Mouse (Mus musculus) limb, embryonic 13.5 days (tissue): ENCODE measurements around the gene Cacna1e. TPM values are rescaled to one million over a fixed set of nuclear protein-coding genes. Genes with fewer than 3 reads are reported as not detected.

Source experiments
- ATAC-seq: fragments of 200-750 bp; cut with Nextera tagmentation; 2 replicates; pipeline ENCODE4 v1.8.0; 2017; ENCODE audit warnings: low read depth, moderate number of reproducible peaks, moderate TSS enrichment; ENCODE audit not compliant: low FRiP score
- H3K27ac ChIP-seq: fragments of 300-500 bp; sonication (generic); 2 replicates; pipeline ENCODE4 v1.5.1; 2015; ENCODE audit warnings: inconsistent platforms, mild to moderate bottlenecking, moderate library complexity
- H3K27me3 ChIP-seq: fragments of 300-500 bp; sonication (generic); 2 replicates; pipeline ENCODE4 v1.6.1; 2015; ENCODE audit warnings: mild to moderate bottlenecking, inconsistent platforms
- H3K36me3 ChIP-seq: fragments of 300-500 bp; sonication (generic); 2 replicates; pipeline ENCODE4 v1.6.1; 2015; ENCODE audit warnings: inconsistent platforms, mild to moderate bottlenecking, moderate library complexity
- H3K4me1 ChIP-seq: fragments of 300-500 bp; sonication (generic); 2 replicates; pipeline ENCODE4 v1.6.1; 2015; ENCODE audit warnings: inconsistent platforms
- H3K4me2 ChIP-seq: fragments of 300-500 bp; sonication (generic); replicated peaks from 2 replicates; pipeline ENCODE4 v1.6.1; 2015; ENCODE audit warnings: inconsistent platforms, mild to moderate bottlenecking, moderate library complexity
- H3K4me3 ChIP-seq: fragments of 300-500 bp; sonication (generic); 2 replicates; pipeline ENCODE4 v1.5.1; 2015; ENCODE audit warnings: moderate library complexity, mild to moderate bottlenecking, inconsistent platforms
- H3K9ac ChIP-seq: fragments of 300-500 bp; sonication (generic); 2 replicates; pipeline ENCODE4 v1.6.1; 2015; ENCODE audit warnings: mild to moderate bottlenecking, inconsistent platforms
- H3K9me3 ChIP-seq: fragments of 300-500 bp; sonication (generic); 2 replicates; pipeline ENCODE4 v1.6.1; 2016; ENCODE audit warnings: inconsistent platforms
- WGBS: fragments of 180-500 bp; shearing (Covaris S2); methylation state at CpG from one replicate; pipeline ENCODE4 v1.1.7; 2015; 5-methylcytosine and 5-hydroxymethylcytosine counted together
- polyA plus RNA-seq: library from polyadenylated mRNA; unstranded; fragments of >200 nt; fragmentation: Nextera tagmentation; extraction: Ambion mirVana; gene quantifications from 2 replicates; pipeline ENCODE4 v1.2.1, GENCODE M21; 2015

Gene Cacna1e
- polyA plus RNA-seq, 1 experiment from 2014 or later = 1.0 TPM

GRCm38 (mm10) chr1:154865981-154866380 lies 18.3 kb downstream of the Cacna1e start:
- no peak overlapping the region for H3K9ac ChIP-seq
- H3K27me3 ChIP-seq = no peaks in the 10 kb centered on the region
- H3K4me1 ChIP-seq = no peaks in the 10 kb centered on the region
- H3K4me2 ChIP-seq = no peak overlapping the region
- 76% methylated on average over 1 of the region's 1 CpGs for WGBS
- H3K36me3 ChIP-seq = no peaks in the 10 kb centered on the region
- no peak overlapping the region for H3K27ac ChIP-seq
- no peaks in the 10 kb centered on the region for H3K9me3 ChIP-seq
- no peak for ATAC-seq
- H3K4me3 ChIP-seq = no peak overlapping the region

GRCm38 (mm10) chr1:154861416-154861815 lies 22.9 kb downstream of the Cacna1e start:
- Histone ChIP-seq H3K4me2 (no peak overlapping the region), H3K27me3 (no peaks in the 10 kb centered on the region), H3K4me1 (no peaks in the 10 kb centered on the region), H3K36me3 (no peaks in the 10 kb centered on the region), H3K9me3 (no peaks in the 10 kb centered on the region), H3K27ac (no peak overlapping the region), H3K9ac (no peak overlapping the region), H3K4me3 (no peak overlapping the region)
- no peak for ATAC-seq
- 85% methylated on average over 9 of the region's 9 CpGs for WGBS

GRCm38 (mm10) chr1:154854564-154854963 lies 29.7 kb downstream of the Cacna1e start:
- no peak for ATAC-seq

GRCm38 (mm10) chr1:154850515-154851287 lies 33.6 kb downstream of the Cacna1e start:
- Histone ChIP-seq H3K9ac (no peak overlapping the region), H3K4me2 (no peak overlapping the region), H3K27me3 (no peaks in the 10 kb centered on the region), H3K27ac (no peak overlapping the region), H3K36me3 (no peaks in the 10 kb centered on the region), H3K9me3 (no peaks in the 10 kb centered on the region), H3K4me1 (peaks cover 6% of the 10 kb centered on the region; the same call in 1 of the 2 replicates), H3K4me3 (no peak overlapping the region)
- ATAC-seq = no peak
- WGBS = 89% methylated on average over 6 of the region's 6 CpGs

More at GRCm38 (mm10) chr1:154854564-154854963, 29.7 kb downstream of the Cacna1e start:
- Histone ChIP-seq H3K27ac (no peak overlapping the region), H3K9me3 (no peaks in the 10 kb centered on the region), H3K9ac (no peak overlapping the region), H3K36me3 (no peaks in the 10 kb centered on the region), H3K4me3 (no peak overlapping the region), H3K27me3 (no peaks in the 10 kb centered on the region), H3K4me2 (no peak overlapping the region), H3K4me1 (peaks cover 2% of the 10 kb centered on the region; the same call in 1 of the 2 replicates)
- WGBS = 79% methylated on average over 3 of the region's 3 CpGs

DNA sequence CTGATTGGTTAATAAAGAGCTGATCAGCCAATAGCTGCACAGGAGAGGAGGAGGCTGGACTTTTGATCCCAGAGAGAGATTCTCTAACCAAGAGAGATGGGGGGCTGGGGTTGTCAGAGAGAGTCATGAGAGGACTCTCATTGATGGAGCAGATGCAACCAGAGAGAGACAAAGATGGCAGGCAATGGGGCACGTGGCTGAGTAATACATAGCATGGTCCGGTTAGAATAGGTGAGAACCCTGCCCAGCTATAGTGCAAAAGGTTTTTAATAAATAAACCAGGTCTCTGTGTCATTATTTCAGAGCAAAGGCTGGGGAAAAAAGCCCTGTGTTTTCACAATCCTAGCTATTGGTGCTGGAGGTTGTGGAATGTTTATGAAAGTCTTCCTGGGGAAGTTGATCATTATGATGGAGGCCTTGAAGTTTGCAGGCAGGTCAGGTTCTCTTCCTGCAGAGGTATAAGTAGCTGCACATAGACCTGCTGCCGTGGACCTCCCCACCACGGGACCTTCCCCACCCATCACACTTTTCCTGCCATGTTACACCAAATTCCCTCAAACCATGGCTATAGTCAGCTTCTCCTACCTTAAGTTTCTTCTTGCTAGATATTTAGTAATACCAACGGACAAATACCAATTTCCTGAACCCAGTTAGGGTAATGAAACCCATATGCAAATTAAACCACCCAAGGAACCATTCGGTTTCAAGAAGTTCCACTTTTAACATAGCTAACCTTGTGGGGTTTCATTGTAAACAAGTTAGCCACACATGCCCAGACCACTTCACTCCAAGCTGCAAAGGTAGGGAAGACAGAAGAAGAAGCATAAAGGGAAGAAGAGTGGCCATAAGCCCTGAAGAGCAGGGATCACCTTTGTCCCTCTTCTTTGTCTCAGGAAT lies 35.4 kb downstream of the Cacna1e start:
- no peak overlapping the region for H3K27ac ChIP-seq
- no peak overlapping the region for H3K4me3 ChIP-seq
- no peaks in the 10 kb centered on the region for H3K36me3 ChIP-seq
- no peaks in the 10 kb centered on the region for H3K27me3 ChIP-seq
- WGBS = 62% methylated on average over 6 of the region's 6 CpGs
- no peak overlapping the region for H3K9ac ChIP-seq
- no peak for ATAC-seq
- H3K4me1 ChIP-seq = peaks cover 6% of the 10 kb centered on the region; the same call in 1 of the 2 replicates
- H3K4me2 ChIP-seq = no peak overlapping the region
- H3K9me3 ChIP-seq = no peaks in the 10 kb centered on the region

DNA sequence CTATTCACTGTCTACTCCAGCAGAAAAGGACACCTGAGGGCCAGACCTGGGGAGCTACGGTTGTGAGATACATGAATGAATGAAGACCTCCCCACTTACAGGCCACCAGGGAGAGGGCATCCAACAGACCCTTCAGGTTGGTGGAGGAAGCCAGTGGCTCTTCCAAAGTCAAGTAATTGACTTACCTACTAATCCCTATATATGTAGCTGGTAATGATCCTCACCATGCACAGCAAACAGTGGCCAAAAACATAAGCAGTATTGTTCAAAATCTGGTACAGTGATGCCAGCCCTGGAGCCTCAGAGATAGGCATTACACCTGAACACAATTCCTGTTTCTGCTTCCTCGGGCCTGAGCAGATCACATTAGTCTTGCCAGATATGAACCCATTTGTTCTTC lies 37.4 kb downstream of the Cacna1e start:
- no peak for ATAC-seq
- 81% methylated on average over 2 of the region's 2 CpGs for WGBS
- no peak overlapping the region for H3K27ac ChIP-seq

DNA sequence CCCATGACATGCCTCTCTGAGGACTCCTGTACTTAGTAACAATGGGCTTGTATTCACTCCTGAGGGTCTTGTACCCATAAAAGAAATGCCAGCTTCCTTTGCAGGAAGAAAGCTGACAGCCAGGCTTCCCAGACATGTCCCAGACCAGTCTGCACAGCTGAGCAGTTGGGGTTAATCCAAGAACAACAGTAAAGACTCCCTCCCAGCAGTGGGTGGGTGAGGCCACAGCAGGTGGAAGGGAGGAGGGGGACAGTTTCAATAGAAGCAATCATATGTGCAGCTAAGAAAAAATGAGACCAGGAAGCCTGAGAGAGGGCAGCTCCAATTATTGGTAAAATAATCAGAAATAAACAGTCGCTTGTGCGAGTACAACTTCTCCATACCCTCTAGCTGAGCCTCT lies 40.9 kb downstream of the Cacna1e start:
- H3K27ac ChIP-seq = no peak overlapping the region
- no peak overlapping the region for H3K4me3 ChIP-seq
- no peak for ATAC-seq
- no peak overlapping the region for H3K4me2 ChIP-seq
- H3K36me3 ChIP-seq = no peaks in the 10 kb centered on the region
- H3K4me1 ChIP-seq = 0 out of 2 replicates have a peak, but pooled peaks cover 5% of the 10 kb centered on the region
- no peaks in the 10 kb centered on the region for H3K9me3 ChIP-seq
- 87% methylated on average over 2 of the region's 2 CpGs for WGBS
- no peaks in the 10 kb centered on the region for H3K27me3 ChIP-seq
- H3K9ac ChIP-seq = no peak overlapping the region

More for the DNA sequence above, 37.4 kb downstream of the Cacna1e start:
- Histone ChIP-seq H3K4me2 (no peak overlapping the region), H3K4me1 (peaks cover 11% of the 10 kb centered on the region; the same call in 1 of the 2 replicates), H3K9me3 (no peaks in the 10 kb centered on the region), H3K4me3 (no peak overlapping the region), H3K9ac (no peak overlapping the region), H3K36me3 (no peaks in the 10 kb centered on the region), H3K27me3 (no peaks in the 10 kb centered on the region)

- no peak overlapping the region for H3K27ac ChIP-seq
- 0 out of 2 replicates have a peak, but pooled peaks cover 5% of the 10 kb centered on the region for H3K4me1 ChIP-seq
- H3K9ac ChIP-seq = no peak overlapping the region
- no peak overlapping the region for H3K4me2 ChIP-seq
- H3K9me3 ChIP-seq = no peaks in the 10 kb centered on the region
- H3K36me3 ChIP-seq = no peaks in the 10 kb centered on the region
- no peak overlapping the region for H3K4me3 ChIP-seq
- 57% methylated on average over 5 of the region's 5 CpGs for WGBS
- no peaks in the 10 kb centered on the region for H3K27me3 ChIP-seq
- no peak for ATAC-seq
Measured at GRCm38 (mm10) chr1:154842336-154842735, 42.0 kb downstream of the Cacna1e start.

DNA sequence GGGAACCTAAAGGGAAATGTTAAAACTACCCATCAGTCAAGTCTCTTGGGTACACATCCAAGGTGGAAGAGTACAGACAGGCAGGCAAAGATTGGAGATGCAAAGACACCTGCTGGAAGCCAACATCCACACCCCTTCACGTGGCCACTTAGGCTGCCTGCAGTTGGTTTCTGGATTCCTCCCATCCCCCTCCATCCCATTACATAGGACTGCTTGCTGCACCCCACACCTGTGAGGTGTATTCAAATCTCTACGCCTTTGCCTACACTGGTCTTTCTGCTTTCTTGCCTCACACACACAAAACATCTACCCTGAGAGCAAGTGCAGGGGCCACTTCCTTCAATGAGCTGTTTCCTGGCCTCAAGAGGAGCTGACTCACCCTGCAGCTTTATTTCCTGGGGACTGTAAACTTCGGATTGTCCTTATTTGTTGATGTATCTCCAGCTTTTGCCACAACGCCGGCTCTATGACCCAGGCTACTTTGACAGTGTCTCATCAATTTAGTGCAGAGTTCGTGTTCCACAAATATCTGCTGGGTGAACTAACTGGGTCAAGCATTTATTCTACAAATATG lies 43.2 kb downstream of the Cacna1e start:
- H3K4me3 ChIP-seq = no peak overlapping the region
- H3K27ac ChIP-seq = no peak overlapping the region
- no peaks in the 10 kb centered on the region for H3K36me3 ChIP-seq
- H3K4me1 ChIP-seq = 0 out of 2 replicates have a peak, but pooled peaks cover 5% of the 10 kb centered on the region
- 71% methylated on average over 6 of the region's 6 CpGs for WGBS
- no peak overlapping the region for H3K9ac ChIP-seq
- no peak for ATAC-seq
- H3K9me3 ChIP-seq = no peaks in the 10 kb centered on the region
- H3K27me3 ChIP-seq = no peaks in the 10 kb centered on the region
- H3K4me2 ChIP-seq = no peak overlapping the region

GRCm38 (mm10) chr1:154839272-154839671 lies 45.0 kb downstream of the Cacna1e start:
- Histone ChIP-seq H3K4me2 (no peak overlapping the region), H3K27me3 (no peaks in the 10 kb centered on the region), H3K4me1 (0 out of 2 replicates have a peak, but pooled peaks cover 5% of the 10 kb centered on the region), H3K27ac (no peak overlapping the region), H3K4me3 (no peak overlapping the region), H3K9me3 (no peaks in the 10 kb centered on the region), H3K36me3 (no peaks in the 10 kb centered on the region), H3K9ac (no peak overlapping the region)
- WGBS = 88% methylated on average over 4 of the region's 4 CpGs
- no peak for ATAC-seq

GRCm38 (mm10) chr1:154836473-154836872 lies 47.8 kb downstream of the Cacna1e start:
- H3K36me3 ChIP-seq = no peaks in the 10 kb centered on the region
- no peak for ATAC-seq
- 87% methylated on average over 5 of the region's 5 CpGs for WGBS

DNA sequence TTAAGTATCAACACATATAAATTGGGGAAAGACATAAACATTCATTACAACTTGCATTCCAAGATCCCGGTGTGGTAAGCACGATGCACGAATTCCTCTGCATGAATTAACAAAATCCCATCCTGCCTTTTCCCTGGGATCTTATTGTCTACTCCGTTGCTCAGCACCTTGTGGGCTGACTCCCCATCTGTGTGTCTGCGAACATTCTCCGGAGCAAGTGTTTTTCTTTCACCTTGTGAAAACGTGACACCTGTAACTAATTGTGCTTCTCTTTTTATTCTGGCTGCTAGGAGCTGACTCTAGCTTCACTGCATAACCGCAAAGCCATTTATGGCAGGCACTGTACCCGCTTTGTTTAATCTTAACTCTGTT lies 52.1 kb downstream of the Cacna1e start:
- Histone ChIP-seq H3K9ac (no peak overlapping the region), H3K27me3 (no peaks in the 10 kb centered on the region), H3K4me1 (peaks cover 5% of the 10 kb centered on the region; the same call in 1 of the 2 replicates), H3K4me2 (no peak overlapping the region), H3K9me3 (no peaks in the 10 kb centered on the region), H3K27ac (no peak overlapping the region), H3K36me3 (no peaks in the 10 kb centered on the region), H3K4me3 (no peak overlapping the region)
- 46% methylated on average over 9 of the region's 9 CpGs for WGBS
- ATAC-seq = no peak

More at GRCm38 (mm10) chr1:154836473-154836872, 47.8 kb downstream of the Cacna1e start:
- Histone ChIP-seq H3K4me3 (no peak overlapping the region), H3K9me3 (no peaks in the 10 kb centered on the region), H3K27me3 (no peaks in the 10 kb centered on the region), H3K4me2 (no peak overlapping the region), H3K27ac (no peak overlapping the region), H3K9ac (no peak overlapping the region), H3K4me1 (peaks cover 5% of the 10 kb centered on the region; the same call in 1 of the 2 replicates)
